Mouse (Mus musculus) CD4-positive helper T cell, adult 2 months (primary cell): ENCODE results near the gene Slc27a1.

ENCODE experiments used
- DNase-seq: peaks from one replicate; pipeline ENCODE4 v3.0.0-alpha.2; 2012; ENCODE audit warnings: low read depth, missing footprints, low spot score

Gene Slc27a1

DNA sequence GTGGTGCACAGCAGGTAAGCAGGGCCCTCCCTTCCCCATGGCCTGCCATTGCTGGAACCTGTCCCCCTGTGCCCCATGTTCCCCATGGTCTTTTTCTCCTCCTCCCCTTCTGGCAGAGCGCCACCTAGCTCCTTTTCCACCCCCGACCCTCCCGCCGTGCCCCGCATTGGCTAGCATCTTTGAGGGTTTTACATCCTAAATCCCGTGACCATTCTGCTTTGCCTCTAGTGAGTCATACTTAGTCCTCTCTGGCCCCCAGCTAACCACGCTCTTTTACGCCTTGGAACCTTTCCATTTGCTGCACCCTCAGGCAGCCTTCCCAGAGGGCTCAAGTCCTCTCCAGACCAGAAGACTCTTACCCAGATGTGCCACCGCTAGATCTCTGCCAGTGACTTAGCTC lies 11.5 kb downstream of the Slc27a1 start:
- DNase-seq: no peak

DNA sequence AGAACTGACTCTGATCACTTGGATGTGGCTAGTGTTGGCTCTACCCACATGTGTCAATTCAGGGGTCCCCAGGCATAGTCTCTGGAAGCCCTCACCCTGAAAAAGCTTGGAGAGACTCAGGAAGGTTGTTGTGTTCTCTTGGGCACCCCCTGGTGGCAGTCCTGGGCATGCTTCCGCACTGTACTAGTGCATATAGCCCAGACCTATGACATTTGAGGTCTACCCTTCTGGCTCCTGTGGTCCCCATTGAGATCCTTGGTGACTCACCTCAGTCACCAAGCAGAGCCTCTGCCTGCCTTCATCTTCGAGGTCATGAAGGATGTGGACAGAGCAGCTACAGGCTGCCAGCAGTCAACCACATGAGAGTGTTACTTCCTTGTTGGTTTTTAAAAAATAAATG lies 18.2 kb downstream of the Slc27a1 start:
- peak; percentile 55 for DNase-seq

DNA sequence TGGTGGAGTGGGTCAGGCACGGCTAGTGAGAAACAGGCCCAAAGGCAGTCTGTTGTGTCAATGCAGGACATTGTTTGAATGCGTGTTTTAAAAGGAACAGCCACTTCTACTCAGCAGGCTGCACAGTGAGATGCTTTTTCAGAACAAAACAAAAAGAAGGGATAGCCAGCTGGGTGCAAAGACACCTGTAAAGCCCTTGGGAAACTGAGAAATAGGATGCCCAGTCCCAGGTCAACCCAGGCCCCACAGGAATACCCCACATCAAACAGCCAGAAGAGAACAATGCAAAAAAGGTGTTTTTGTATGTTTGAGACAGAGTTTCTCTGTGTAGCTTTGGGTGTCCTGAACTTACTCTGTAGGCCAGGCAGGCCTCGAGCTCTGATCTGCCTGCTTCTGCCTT lies 20.1 kb downstream of the Slc27a1 start:
- DNase-seq: no peak

DNA sequence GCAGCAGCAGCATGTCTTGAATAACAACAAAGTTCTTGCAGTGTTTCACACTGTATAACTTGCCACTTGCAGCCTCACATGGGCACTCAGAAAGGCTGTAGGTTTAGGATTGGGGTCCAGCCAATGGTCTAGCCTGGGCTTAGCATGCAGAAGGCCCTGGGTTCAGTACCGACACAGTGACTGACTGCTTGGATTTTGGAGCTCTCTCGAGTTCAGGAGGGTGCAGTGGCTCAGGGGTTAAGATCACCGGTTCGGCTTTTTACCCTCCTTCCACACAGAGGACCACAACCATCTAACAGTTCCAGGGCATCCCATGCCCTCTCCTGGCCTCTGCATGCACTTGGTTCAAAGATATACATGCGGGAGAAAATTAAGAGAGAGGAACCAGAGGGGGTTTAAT lies 22.3 kb downstream of the Slc27a1 start:
- DNase-seq: no peak

DNA sequence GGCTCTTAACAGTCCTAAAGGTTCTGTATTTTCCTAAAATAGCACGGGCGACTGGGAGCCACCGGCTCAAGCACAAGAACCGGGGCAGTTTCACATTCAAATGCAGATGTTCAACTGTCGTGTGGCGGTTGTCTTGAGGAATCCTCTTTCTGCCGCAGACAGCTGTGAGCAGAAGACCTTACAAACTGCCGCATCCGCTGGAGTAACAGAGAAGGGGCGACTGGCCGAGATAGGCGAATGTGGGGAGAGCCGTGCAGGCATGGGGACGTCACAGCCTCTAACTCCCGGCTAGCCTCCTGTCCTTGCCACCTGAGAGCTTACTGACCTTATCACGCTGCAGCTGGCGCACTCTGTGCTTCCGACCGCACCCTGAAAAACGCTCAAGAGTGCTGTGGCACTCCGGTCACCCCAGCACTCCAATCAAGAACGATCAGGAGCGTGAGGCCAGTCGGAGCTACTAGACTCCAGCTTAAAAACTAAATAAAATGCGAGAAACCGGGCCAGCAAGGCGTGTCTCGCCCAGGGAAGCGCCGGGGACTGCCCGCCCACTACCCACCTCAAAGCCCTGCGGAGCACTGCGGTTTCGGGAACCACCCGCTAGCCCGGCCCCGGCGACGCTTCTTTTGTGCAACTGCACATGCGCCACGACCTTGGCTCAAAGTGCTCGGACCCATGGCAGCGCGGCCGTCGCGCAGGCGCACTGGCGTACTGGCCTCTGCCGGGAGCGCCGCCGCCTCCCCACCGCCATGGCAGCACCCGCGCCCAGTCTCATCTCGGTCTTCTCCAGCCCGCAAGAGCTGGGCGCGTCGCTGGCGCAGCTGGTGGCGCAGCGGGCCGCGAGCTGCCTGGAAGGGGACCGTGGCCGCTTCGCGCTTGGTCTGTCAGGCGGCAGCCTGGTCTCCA lies 23.0 kb downstream of the Slc27a1 start, which contains the start of gene Pgls:
Pgls (plus strand) TSS at position 706 of the 903 bp plus-strand sequence.
- DNase-seq: peak; percentile 93

DNA sequence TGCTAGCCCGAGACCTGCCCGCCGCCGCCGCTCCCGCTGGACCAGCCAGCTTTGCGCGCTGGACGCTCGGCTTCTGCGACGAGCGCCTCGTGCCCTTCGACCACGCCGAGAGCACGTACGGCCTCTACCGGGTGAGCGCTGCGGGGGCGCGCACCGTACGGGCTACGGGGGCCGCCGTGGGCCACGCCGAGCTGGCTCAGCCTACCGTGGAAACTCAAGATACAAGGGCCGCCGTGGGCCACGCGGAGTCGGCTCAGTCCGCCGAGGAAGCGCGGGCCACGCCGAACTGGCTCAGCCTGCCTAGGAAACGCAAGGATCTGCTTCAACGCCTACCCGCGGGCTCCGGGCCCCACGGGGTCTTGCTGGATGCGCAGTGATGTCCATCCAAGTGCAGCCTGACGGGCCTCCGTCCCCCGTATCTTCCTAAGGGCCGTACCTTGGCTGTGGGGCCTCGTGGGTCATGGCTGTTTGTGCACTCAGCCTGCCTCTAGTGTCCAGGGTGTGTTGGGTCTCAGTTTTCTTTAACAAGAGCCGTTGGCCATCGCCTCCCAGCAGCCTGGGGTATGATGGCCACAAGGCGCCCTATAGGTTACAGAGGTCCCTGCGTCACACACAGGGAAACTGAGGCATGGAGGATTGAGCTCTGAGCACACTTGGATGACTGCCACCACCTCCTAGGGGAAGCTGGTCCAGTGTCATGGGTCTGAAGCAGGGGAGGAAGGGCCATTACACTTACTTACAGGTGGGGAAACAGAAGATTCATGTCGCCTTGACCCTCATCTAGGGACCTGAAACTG lies 23.9 kb downstream of the Slc27a1 start:
- peak; percentile 79 for DNase-seq

DNA sequence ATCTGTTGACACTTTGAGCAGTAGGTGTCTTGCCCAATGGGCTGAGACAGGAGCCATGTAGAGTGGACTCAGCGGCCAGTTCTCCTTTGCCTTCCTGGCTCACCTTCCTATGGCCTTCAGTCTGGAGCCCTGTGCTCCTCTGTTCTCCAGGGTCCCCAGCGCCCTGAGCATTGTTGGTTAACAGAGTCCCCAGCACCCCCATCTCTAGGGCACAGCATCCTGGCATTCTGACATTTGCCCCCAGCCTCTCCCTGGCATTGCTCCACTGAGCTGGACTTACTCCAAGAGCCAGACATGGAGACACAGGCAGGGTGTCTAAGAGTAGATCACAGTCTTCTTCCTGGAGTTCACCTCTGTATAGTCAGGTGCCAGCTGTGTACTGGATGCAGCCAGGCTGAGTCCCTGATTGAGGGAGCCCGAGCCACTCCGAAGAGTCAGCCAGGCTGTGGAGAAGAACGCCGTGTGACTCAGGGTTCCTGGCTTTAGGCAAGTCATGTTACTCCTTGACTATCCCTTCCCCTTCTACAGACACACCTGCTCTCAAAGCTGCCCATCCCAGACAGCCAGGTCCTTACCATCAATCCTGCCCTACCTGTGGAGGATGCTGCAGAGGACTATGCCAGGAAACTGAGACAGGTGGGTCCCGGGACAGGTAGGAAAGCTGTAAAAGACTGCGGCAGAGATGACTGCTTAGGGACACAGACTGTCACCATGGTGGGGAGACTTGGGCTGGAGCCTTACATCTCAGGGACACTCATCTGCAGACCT lies 25.1 kb downstream of the Slc27a1 start:
- DNase-seq: no peak

DNA sequence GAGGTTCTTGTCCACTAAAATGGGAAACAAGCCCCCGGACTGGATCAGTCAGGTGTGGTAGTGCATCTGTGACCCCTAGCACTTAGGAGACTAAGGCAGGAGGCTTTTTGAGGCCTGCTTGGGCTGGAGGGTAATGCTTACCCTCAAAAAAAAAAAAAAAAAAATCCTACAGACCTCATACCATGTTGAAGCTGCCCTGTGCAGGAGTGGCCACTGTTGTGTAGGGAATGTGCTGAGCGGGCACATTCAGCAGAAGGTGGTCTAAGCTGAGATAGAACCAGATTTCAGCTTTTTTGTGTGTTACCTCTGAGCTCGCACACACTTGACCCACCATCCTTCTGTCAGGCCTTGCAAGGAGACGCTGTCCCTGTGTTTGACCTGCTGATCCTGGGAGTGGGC lies 25.6 kb downstream of the Slc27a1 start:
- DNase-seq: no peak

DNA sequence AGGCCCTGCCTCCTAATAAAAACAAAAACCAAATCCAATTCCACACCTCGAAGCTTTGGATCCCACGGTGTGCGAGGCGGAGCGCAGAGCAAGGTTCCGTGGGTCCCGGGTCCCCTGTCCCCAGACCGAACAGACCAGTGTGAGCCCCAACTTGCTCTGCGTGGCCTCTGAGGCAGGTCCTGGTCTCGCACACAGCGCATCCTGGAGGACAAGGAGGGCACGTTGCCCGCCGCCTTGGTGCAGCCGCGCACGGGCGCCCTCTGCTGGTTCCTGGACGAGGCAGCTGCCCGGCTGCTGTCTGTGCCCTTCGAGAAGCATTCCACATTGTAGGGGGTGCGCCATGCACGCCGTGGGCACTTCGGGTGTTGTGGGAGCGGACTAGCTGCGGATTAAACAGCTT lies 27.2 kb downstream of the Slc27a1 start:
- peak; percentile 86 for DNase-seq

DNA sequence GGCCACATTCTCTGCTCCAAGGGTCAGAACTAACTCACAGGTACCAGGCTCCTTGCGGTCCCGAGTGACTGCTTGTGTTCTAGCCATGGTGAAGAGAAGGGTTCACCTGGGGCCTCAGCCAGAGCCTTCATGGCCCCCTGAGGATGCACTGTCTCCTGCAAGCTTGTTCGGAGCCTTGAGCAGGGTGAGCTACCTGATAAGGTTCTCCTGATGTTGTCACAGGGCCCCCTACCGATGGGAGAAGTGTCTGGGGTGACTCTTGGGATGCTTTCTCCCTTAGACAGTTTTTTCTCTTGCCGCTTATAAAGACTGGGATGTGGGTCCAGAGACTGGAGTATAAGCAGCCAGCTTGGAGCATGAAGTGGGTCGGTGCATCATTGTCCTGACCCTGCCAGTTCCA lies 27.7 kb downstream of the Slc27a1 start:
- no peak for DNase-seq

DNA sequence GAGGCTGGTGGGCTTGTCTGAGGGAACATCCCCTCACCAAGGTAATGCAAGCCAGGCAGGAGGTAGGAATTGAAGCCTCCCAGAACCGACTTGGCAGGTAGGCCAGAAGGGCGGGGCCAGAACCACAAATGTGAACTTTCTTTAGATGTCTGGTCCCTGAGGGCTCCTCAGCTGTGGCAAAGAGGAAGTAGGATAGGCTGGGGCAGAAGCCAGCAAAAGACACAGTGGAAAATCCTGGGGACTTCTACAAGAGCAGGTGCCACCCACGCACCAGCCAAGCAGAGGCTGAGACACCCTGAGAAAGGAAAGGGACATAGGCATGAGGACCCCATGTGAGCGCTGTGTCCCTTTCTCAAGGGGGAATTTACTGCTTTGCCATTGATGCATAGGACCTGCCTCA lies 28.1 kb downstream of the Slc27a1 start:
- peak; percentile 49 for DNase-seq

DNA sequence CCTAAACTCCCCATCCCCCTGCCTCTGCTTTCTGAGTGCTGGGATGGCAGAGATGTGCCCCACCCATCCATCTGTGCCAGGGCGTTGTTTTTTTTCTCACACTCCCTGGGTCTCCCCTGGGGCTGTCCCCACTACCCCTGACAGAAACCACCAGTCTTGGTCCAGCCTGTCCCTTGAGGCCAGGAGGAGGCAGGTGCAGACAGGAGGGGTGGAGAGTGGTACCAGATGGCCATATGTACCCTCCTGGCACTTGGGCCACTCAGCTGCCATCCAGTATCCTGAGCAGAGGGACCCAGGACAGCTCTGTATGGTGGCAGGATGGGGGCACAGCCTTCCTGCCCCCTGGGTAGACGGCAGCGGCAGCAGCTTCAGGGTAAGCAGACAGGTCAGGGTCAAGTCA lies 28.8 kb downstream of the Slc27a1 start, which contains the start of gene Fam129c:
Fam129c (plus strand) TSS at position 198 of the 400 bp plus-strand sequence.
- DNase-seq: no peak

DNA sequence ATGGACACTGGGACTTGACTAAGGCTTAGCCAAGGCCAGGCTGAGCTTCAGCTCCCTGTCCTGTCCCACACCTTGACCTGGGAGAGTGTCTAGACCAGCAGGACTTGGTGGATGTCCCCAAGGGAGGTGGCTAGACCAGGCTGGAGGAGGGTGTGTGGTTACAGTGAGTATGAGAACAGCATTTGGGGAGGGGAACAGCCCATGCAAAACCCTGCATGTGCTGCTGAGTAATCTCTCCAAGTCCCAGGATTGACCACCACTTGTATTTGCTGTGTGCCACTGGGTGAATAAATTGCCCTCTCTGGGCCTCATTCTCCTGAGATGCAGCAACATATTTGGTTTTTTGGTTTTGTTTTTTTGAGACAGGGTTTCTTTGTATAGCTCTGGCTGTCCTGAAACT lies 29.7 kb downstream of the Slc27a1 start:
- DNase-seq: no peak

DNA sequence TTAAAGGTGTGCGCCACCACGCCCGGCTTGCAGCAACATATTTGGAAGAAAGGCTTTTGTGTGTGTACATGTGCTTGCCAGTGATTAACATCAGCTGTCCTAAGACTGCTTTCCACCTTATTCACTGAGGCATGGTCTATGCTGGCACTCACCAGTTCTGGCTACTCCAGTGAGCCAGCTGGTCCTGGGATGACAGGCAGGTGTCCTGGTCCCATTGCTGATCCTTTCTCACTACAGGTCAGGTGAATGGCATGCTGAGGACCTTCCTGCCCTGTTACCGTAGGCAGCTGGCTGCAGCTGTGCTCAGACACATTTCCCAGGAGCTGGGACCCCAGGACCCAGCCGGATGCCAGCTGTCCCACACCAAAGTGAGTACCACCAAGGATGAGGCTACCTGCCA lies 30.2 kb downstream of the Slc27a1 start:
- DNase-seq: no peak

DNA sequence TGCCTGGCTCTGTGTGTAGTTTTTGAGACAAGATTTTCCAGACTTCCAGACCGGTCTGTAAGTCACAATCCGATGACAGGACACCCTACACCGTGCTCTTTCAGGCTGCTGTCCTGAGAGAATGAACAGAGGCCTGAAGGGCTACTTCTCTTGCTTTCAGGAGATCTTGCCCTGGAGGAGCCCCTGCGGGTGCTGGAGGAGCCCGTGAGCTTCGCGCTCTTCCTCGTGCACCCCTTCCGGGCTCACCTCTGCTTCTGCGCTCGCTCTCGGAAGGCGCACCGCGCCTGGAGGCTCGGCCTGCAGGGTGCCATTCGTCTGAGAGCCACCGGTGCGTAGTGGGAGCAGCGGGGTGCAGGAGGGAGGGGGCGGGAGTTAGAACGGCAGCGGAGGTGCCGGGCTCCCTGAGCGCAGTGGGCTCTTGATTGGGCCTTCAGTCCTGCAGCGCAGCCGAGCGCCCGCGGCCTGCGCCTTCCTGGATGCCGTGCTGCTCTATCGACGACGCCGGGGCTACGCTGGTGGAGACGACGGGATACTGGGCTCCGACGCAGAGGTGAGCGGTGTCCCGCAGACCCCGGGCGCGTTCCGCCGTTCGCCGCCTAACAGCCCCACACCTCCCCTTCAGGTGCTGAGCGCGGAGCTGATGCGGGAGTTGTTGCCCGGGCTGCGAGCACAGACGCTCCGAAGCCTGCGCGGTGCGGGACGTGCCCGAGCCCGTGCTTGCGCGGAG lies 33.4 kb downstream of the Slc27a1 start:
- DNase-seq: peak; percentile 60

DNA sequence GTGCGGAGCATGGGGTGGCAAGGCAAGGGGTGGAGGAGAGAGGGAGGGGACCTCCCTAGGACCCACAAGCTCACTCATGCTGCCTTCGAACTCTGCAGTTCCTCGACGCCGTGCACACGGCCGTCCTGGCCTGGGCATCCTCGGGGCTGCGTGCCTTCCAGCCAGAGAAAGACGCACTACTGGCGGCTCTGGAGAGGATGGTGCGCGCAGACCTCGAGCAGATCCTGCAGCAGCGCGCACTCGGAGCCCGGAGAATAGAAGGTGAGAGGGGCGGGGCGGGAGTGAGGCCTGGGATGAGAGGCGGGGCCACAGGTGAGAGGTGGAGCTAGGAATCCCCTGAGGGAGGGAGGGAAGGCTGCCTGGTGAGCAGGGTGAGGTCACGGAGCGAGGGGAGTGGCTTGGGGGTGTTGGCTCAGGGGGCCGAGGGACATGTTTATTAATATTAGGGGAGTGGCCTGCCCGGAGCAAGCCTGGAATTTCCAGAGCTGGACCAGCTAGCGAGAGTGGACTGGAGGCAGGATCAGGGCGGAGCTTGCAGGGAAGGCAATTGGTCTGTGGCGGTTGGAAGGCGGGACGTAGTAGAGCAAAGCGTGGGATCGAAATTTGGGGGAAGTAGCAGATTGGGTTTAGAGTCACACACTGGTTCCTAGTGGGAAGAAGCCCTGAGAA lies 34.1 kb downstream of the Slc27a1 start:
- DNase-seq: peak; percentile 15

DNA sequence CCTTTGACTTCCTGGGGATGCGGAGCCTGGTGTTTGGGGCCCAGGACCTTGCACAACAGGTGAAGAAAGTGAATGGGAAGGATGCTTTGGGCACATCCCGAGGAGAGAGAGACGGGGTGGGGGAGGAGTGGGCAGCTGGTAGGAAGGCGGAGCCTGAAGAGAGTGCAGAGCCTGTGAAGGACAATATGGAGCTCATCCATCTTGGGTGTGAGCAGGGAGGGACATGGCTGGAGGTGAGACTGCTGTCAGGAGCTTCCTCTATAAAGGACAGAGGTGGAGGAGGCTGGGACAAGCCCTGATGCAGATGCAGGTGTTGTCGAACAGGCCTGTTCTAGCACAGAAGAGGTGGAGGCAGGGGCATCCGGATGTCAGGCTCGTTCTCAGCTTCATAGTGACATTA lies 35.3 kb downstream of the Slc27a1 start:
- DNase-seq: no peak

DNA sequence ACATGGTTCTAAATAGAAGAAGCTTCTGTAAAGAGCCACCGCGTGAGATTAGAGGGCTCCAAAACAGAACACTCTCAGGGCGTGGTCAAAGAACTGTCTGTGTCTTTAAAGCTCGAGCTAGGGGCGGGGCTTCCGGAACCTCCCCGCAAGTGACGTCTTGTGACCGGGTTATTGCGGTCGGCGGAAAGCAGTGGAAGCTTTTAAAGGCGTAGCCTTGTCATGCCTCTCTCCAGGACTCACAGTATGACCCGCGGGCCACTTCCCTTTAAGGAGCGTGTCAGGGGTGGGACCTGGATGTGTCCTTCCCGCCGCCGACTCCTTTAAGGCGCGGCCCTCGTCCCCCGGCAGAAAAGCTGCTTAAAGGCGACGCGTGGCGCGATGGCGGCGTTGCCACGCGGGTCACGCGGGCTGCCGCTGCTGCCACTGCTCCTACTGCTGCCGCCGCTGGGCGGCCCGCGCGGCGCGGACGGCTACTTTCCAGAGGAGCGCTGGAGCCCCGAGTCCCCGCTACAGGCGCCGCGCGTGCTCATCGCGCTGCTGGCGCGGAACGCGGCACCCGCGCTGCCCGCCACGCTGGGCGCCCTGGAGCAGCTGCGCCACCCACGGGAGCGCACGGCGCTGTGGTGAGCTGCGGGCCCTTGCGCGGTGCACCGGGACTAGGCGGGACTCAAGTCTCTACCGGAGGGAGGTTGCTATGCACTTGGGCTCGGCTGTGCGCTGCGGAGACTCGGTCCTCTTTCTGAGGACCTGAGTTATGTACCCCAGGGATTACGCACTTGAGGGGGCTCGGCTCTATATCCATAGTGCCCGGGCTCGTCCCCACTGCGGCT lies 42.4 kb downstream of the Slc27a1 start, which contains the start of gene Colgalt1:
Colgalt1 (plus strand) TSS at position 177 of the 830 bp plus-strand sequence.
- peak; percentile 99 for DNase-seq

DNA sequence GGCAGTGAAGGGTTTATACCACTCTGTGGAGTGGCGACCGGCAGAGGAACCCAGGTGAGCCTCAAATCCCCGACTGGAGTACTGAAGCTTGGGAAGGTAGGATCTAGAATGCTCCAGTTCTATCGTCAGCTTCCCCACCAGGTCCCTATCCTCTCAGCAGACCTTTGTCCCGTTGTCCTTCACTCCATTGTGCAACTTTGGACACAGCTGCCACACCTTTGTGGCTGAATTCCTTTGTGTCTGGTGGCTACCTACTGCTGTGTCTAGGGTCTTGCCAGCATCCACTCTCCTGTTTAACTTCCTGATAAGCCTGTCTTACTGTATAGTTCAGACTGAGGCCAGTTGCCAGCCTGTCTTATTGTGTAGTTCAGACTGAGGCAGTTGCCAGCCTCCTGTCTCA lies 43.5 kb downstream of the Slc27a1 start:
- no peak for DNase-seq

DNA sequence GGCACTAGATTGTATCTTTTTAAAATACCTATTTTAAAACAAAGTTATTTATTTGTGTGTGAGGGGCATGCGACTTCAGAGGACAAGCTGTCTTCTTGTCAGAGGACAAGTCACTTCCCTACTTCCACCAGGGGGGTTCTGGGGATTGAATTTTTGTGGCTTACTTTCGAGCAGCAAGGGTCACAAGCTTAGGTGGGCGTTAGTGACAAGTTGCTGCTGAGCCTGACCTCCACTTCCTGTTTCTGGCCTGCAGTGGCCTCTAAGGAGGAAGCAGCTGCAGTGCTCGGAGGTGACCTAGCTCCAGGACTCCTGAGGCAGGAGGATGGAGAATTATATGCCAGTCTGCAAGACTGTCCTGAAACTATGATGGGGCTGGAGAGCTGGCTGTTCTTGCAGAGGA lies 44.7 kb downstream of the Slc27a1 start:
- no peak for DNase-seq
